Mouse (Mus musculus) heart, embryonic 11.5 days (tissue): ENCODE results near the gene Zc3h4. TPM values are rescaled to one million over a fixed set of nuclear protein-coding genes. Genes with fewer than 3 reads are reported as not detected.
A peak's percentile ranks its signal among the peaks of the same experiment; 100 is the strongest.
"Not testable (repeated sequence)": the region's sequence is repeated elsewhere in the genome, so short reads cannot be mapped to it uniquely, and the experiment has no call there.

Source experiments
- ATAC-seq: fragments of 200-750 bp; cut with Nextera tagmentation; replicated peaks from 2 replicates; pipeline ENCODE4 v1.8.0; 2017; ENCODE audit warnings: moderate library complexity; ENCODE audit not compliant: insufficient number of reproducible peaks, low FRiP score, low TSS enrichment
- H3K27ac ChIP-seq: fragments of 300-500 bp; sonication (generic); 2 replicates; pipeline ENCODE4 v1.5.1; 2014; ENCODE audit warnings: mild to moderate bottlenecking, low read depth, low read length
- H3K27me3 ChIP-seq: fragments of 300-500 bp; sonication (generic); 2 replicates; pipeline ENCODE4 v1.6.1; 2014; ENCODE audit warnings: mild to moderate bottlenecking, low read length, mixed read lengths; ENCODE audit not compliant: control insufficient read depth, insufficient read depth
- H3K36me3 ChIP-seq: fragments of 300-500 bp; sonication (generic); 2 replicates; pipeline ENCODE4 v1.6.1; 2014; ENCODE audit warnings: mild to moderate bottlenecking, low read length, moderate library complexity, mixed read lengths; ENCODE audit not compliant: control insufficient read depth, insufficient read depth
- H3K4me1 ChIP-seq: fragments of 300-500 bp; sonication (generic); 2 replicates; pipeline ENCODE4 v1.6.1; 2014; ENCODE audit warnings: low read length; ENCODE audit not compliant: control insufficient read depth, insufficient read depth
- H3K4me2 ChIP-seq: fragments of 300-500 bp; sonication (generic); 2 replicates; pipeline ENCODE4 v1.6.1; 2014; ENCODE audit warnings: mild to moderate bottlenecking, moderate library complexity
- H3K4me3 ChIP-seq: fragments of 300-500 bp; sonication (generic); 2 replicates; pipeline ENCODE4 v1.5.1; 2014; ENCODE audit warnings: low read depth, low read length
- H3K9ac ChIP-seq: fragments of 300-500 bp; sonication (generic); 2 replicates; pipeline ENCODE4 v1.6.1; 2014; ENCODE audit warnings: mild to moderate bottlenecking, low read depth, low read length, moderate library complexity
- H3K9me3 ChIP-seq: fragments of 300-500 bp; sonication (generic); replicated peaks from 2 replicates; pipeline ENCODE4 v1.6.1; 2016; ENCODE audit warnings: low read length; ENCODE audit not compliant: control insufficient read depth
- WGBS: fragments of 180-500 bp; shearing (Covaris S2); extraction: QIAGEN DNeasy Blood & Tissue Kit; methylation state at CpG from one replicate; pipeline ENCODE4 v1.1.7; 2014; ENCODE audit not compliant: insufficient replicate concordance; 5-methylcytosine and 5-hydroxymethylcytosine counted together
- polyA plus RNA-seq: library from polyadenylated mRNA; unstranded; fragments of >200 nt; fragmentation: Nextera tagmentation; extraction: Ambion mirVana; gene quantifications from 2 replicates; pipeline ENCODE4 v1.2.1, GENCODE M21; 2014

Gene Zc3h4
- polyA plus RNA-seq, 1 experiment from 2014 or later: 12.8 TPM

- H3K27ac ChIP-seq: no peak overlapping the region
- H3K4me3 ChIP-seq: no peak overlapping the region
- no peak overlapping the region for H3K4me2 ChIP-seq
- peaks cover 30% of the 10 kb centered on the region for H3K36me3 ChIP-seq
- no peaks in the 10 kb centered on the region for H3K9me3 ChIP-seq
- no peak overlapping the region for H3K9ac ChIP-seq
- ATAC-seq: no peak
- no peaks in the 10 kb centered on the region for H3K4me1 ChIP-seq
- WGBS: 82% methylated on average over 2 of the region's 2 CpGs
- no peaks in the 10 kb centered on the region for H3K27me3 ChIP-seq
Observed at GRCm38 (mm10) chr7:16370596-16370995, 30.1 kb upstream of the Zc3h4 start.

DNA sequence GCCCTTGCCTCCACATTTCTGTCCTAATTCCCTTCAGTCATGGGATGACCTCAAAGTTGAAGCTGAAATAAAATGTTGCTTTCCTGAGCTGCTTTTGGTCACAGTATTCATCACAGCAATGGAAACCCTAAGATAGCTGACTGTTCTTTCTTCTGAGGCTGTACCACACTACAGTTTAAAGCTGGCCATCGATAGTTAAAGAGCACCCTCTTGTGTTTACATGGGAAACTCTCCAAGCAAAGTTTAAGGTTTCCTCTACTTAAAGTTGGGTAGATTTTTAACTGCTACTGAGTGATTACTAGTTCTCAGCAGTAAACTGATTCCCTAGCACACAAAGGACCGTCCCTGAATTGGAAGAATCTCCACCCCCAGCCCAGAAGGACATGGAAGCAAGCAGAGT, 27.0 kb upstream of the Zc3h4 start:
- H3K4me3 ChIP-seq: no peak overlapping the region
- WGBS: 71% methylated on average over 2 of the region's 2 CpGs
- no peak for ATAC-seq
- no peak overlapping the region for H3K27ac ChIP-seq
- H3K4me2 ChIP-seq: no peak overlapping the region
- no peaks in the 10 kb centered on the region for H3K4me1 ChIP-seq
- H3K9ac ChIP-seq: no peak overlapping the region
- no peaks in the 10 kb centered on the region for H3K9me3 ChIP-seq
- H3K27me3 ChIP-seq: no peaks in the 10 kb centered on the region
- H3K36me3 ChIP-seq: peaks cover 21% of the 10 kb centered on the region

- ATAC-seq: no peak
- 66% methylated on average over 5 of the region's 5 CpGs for WGBS
- no peak overlapping the region for H3K27ac ChIP-seq
- no peak overlapping the region for H3K4me3 ChIP-seq
- no peaks in the 10 kb centered on the region for H3K27me3 ChIP-seq
- H3K4me2 ChIP-seq: no peak overlapping the region
- no peak overlapping the region for H3K9ac ChIP-seq
- H3K9me3 ChIP-seq: no peaks in the 10 kb centered on the region
- H3K4me1 ChIP-seq: no peaks in the 10 kb centered on the region
- peaks cover 15% of the 10 kb centered on the region for H3K36me3 ChIP-seq
Observed at GRCm38 (mm10) chr7:16374989-16375388, 25.7 kb upstream of the Zc3h4 start.

- Histone ChIP-seq H3K4me1 (no peaks in the 10 kb centered on the region), H3K27ac (no peak overlapping the region), H3K4me3 (no peak overlapping the region), H3K27me3 (no peaks in the 10 kb centered on the region), H3K9me3 (no peaks in the 10 kb centered on the region), H3K36me3 (peaks cover 17% of the 10 kb centered on the region), H3K9ac (no peak overlapping the region), H3K4me2 (no peak overlapping the region)
- no peak for ATAC-seq
- 84% methylated on average over 1 of the region's 1 CpGs for WGBS
Observed at GRCm38 (mm10) chr7:16376505-16376904, 24.2 kb upstream of the Zc3h4 start.

- H3K36me3 ChIP-seq: no peaks in the 10 kb centered on the region
- H3K27ac ChIP-seq: peak within 1 kb of the TSS; percentile 84
- peak within 1 kb of the TSS; percentile 64 for H3K4me2 ChIP-seq
- peak within 1 kb of the TSS; percentile 95 for H3K9ac ChIP-seq
- H3K4me3 ChIP-seq: peak within 1 kb of the TSS; percentile 85
- ATAC-seq: peak; percentile 93
- no peaks in the 10 kb centered on the region for H3K9me3 ChIP-seq
- under 1% methylated on average over 54 of the region's 58 CpGs for WGBS
- peaks cover 11% of the 10 kb centered on the region for H3K4me1 ChIP-seq
- no peaks in the 10 kb centered on the region for H3K27me3 ChIP-seq
Observed at GRCm38 (mm10) chr7:16387160-16388041, 13.3 kb upstream of the Zc3h4 start, which contains the start of gene Sae1. Sae1 (minus strand) TSS chr7:16387806.

- not testable (repeated sequence) for H3K27me3 ChIP-seq, H3K36me3 ChIP-seq, H3K9me3 ChIP-seq, H3K9ac ChIP-seq, H3K4me3 ChIP-seq, H3K4me2 ChIP-seq, ATAC-seq, H3K27ac ChIP-seq
- WGBS: 82% methylated on average over 2 of the region's 2 CpGs
- peaks cover 11% of the 10 kb centered on the region for H3K4me1 ChIP-seq
Observed at GRCm38 (mm10) chr7:16389942-16390341, 10.8 kb upstream of the Zc3h4 start.

- WGBS: 38% methylated on average over 4 of the region's 4 CpGs
- Histone ChIP-seq H3K36me3 (no peaks in the 10 kb centered on the region), H3K9ac (no peak overlapping the region), H3K4me3 (no peak overlapping the region), H3K27ac (no peak overlapping the region), H3K27me3 (no peaks in the 10 kb centered on the region), H3K4me2 (no peak overlapping the region), H3K9me3 (no peaks in the 10 kb centered on the region), H3K4me1 (no peaks in the 10 kb centered on the region; the same call in 1 of the 2 replicates)
- 0 out of 2 replicates have a peak, but pooled peaks have one; percentile 64 for ATAC-seq
Observed at GRCm38 (mm10) chr7:16392923-16393322, 7.8 kb upstream of the Zc3h4 start.

DNA sequence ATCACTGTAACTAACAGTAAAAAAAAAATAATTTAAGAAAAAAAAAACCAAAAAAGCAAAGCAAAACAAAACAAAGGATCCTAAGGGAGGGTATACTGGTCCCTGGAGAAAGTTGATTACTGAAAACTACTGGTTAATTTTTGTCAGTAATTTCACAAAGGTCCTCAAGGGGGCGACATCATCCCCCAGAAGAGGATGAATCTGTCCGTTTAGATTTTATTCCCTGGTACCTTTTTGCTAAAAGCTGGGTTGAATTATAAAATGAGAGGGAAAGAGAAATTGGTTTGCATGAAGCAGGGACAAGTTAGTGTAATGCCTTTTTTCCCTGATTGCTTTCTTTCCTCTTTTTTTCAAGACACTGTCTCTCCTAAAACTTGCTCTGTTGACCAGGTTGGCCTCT, 4.8 kb upstream of the Zc3h4 start:
- no peak overlapping the region for H3K9ac ChIP-seq
- peaks cover 6% of the 10 kb centered on the region; the same call in 1 of the 2 replicates for H3K4me1 ChIP-seq
- 0% methylated on average over 2 of the region's 2 CpGs for WGBS
- no peaks in the 10 kb centered on the region for H3K27me3 ChIP-seq
- no peak overlapping the region for H3K4me2 ChIP-seq
- H3K4me3 ChIP-seq: no peak overlapping the region
- H3K9me3 ChIP-seq: no peaks in the 10 kb centered on the region
- no peak for ATAC-seq
- H3K27ac ChIP-seq: no peak overlapping the region
- H3K36me3 ChIP-seq: no peaks in the 10 kb centered on the region

DNA sequence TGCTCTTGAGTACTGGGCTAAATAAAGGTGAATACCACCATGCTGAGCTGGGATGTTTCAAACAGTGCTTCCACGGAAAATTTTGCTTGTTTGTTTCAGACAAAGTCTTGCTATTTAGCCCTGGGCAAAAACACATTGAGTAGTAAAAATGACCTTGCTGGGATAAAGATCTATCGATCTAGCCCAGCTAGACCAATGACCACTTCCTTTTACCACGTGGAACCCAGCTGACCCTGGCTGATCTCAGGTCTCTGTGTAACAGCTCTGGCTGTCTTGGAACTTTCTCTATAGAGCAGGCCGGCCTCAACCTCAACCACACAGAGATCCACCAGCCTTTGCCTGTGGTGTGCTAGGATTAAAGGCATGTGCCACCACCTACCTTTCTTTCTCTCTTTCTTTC, 3.2 kb upstream of the Zc3h4 start:
- Histone ChIP-seq H3K36me3 (no peaks in the 10 kb centered on the region), H3K27ac (no peak overlapping the region), H3K27me3 (no peaks in the 10 kb centered on the region), H3K4me2 (no peak overlapping the region), H3K4me1 (peaks cover 6% of the 10 kb centered on the region; the same call in 1 of the 2 replicates), H3K4me3 (no peak overlapping the region), H3K9ac (no peak overlapping the region), H3K9me3 (no peaks in the 10 kb centered on the region)
- WGBS: 73% methylated on average over 4 of the region's 4 CpGs
- ATAC-seq: no peak
